ENCODE assay signal across 8 mouse cellular contexts in genomic region chr13:34650953-34651352, GRCm38 (mm10). TPM values are rescaled to one million over a fixed set of nuclear protein-coding genes. Genes with fewer than 3 reads are reported as not detected.
DNase-seq lines count a peak whose midpoint lies in the region; ATAC-seq and TF ChIP-seq lines count a peak whose summit lies in the region.

No protein-coding gene starts in this region.

- H3K9ac ChIP-seq in ES-Bruce4 (ENCODE audit: low read depth, poor library complexity, severe bottlenecking) = no peak overlapping the region
- H3K9ac ChIP-seq in intestine, postnatal 0 days (ENCODE audit: low read depth, low read length) = peak overlapping the region; percentile 82
- no peak overlapping the region for H3K9ac ChIP-seq in liver, embryonic 14.5 days (replicated peaks)
- peak overlapping the region; percentile 52 for H3K9ac ChIP-seq in neural tube, embryonic 15.5 days (replicated peaks)

- H3K4me2 ChIP-seq in intestine, postnatal 0 days (replicated peaks; ENCODE audit: low read depth) = peak overlapping the region; percentile 89
- peak overlapping the region; percentile 58 for H3K4me2 ChIP-seq in liver, embryonic 14.5 days (ENCODE audit: low read depth)
- peak overlapping the region; percentile 98 for H3K4me2 ChIP-seq in neural tube, embryonic 15.5 days

- peak overlapping the region; percentile 66; the same call in 1 of the 2 replicates for H3K4me3 ChIP-seq in ES-Bruce4 (ENCODE audit: low read depth, low read length)
- peak overlapping the region; percentile 8 for H3K4me3 ChIP-seq in bone marrow, adult 2 months (replicated peaks; ENCODE audit: control insufficient read depth, low read depth, low read length)
- peak overlapping the region; percentile 75 for H3K4me3 ChIP-seq in intestine, postnatal 0 days (ENCODE audit: low read depth, low read length)
- peak overlapping the region; percentile 58 to 62 for H3K4me3 ChIP-seq in liver, embryonic 14.5 days (ENCODE audit: insufficient read depth in 1 of 2, low read depth in 2 of 2, low read length in 2 of 2)
- H3K4me3 ChIP-seq in neural tube, embryonic 15.5 days (replicated peaks) = peak overlapping the region; percentile 57

- TF ChIP-seq CTCF in ES-Bruce4 (IDR thresholded peaks at IDR 0.05; ENCODE audit: low read depth, low read length) = no peak
- TF ChIP-seq CTCF in bone marrow, adult 2 months (IDR thresholded peaks at IDR 0.05; ENCODE audit: control insufficient read depth, insufficient read depth, low read length) = no peak
- TF ChIP-seq CTCF in intestine, postnatal 0 days (IDR thresholded peaks at IDR 0.05; ENCODE audit: low read depth) = no peak
- TF ChIP-seq CTCF in liver, embryonic 14.5 days (IDR thresholded peaks at IDR 0.05; ENCODE audit: low read depth) = no peak

- peaks cover 9% of the 10 kb centered on the region; the same call in 1 of the 2 replicates for H3K27me3 ChIP-seq in ES-Bruce4 (ENCODE audit: control insufficient read depth, insufficient read depth, low read length, poor library complexity, severe bottlenecking)
- H3K27me3 ChIP-seq in intestine, postnatal 0 days (replicated peaks; ENCODE audit: control insufficient read depth, insufficient read depth, low read length) = no peaks in the 10 kb centered on the region
- peaks cover 42% of the 10 kb centered on the region for H3K27me3 ChIP-seq in liver, embryonic 14.5 days (ENCODE audit: control insufficient read depth, insufficient read depth, low read length)
- H3K27me3 ChIP-seq in neural tube, embryonic 15.5 days (replicated peaks) = peaks cover 40% of the 10 kb centered on the region

- no peaks in the 10 kb centered on the region for H3K4me1 ChIP-seq in ES-Bruce4 (ENCODE audit: control insufficient read depth, insufficient read depth, low read length)
- H3K4me1 ChIP-seq in bone marrow, adult 2 months (ENCODE audit: control insufficient read depth, insufficient read depth, low read length) = no peaks in the 10 kb centered on the region; the same call in 1 of the 2 replicates
- peaks cover 7% of the 10 kb centered on the region; the same call in 1 of the 2 replicates for H3K4me1 ChIP-seq in intestine, postnatal 0 days (replicated peaks; ENCODE audit: control insufficient read depth, insufficient read depth, low read length)
- H3K4me1 ChIP-seq in liver, embryonic 14.5 days (replicated peaks; ENCODE audit: control insufficient read depth in 2 of 2, insufficient read depth in 2 of 2, low read length in 1 of 2) = peaks cover 0 to 3% of the 10 kb centered on the region in 2 experiments; a peak in 2 of 4 replicates
- peaks cover 34% of the 10 kb centered on the region for H3K4me1 ChIP-seq in neural tube, embryonic 15.5 days

- DNase-seq in heart, adult 18-20 months = peak; percentile 82 to 85
- no peak for DNase-seq in liver, embryonic 14.5 days (ENCODE audit: low read depth in 3 of 3, low spot score in 3 of 3)
- DNase-seq in embryo, embryonic 10 days (ENCODE audit: low spot score) = no peak

- WGBS in bone marrow, adult 2 months = 68% methylated on average over 10 of the region's 10 CpGs
- 21% methylated on average over 10 of the region's 10 CpGs for WGBS in intestine, postnatal 0 days
- WGBS in liver, embryonic 14.5 days (ENCODE audit: insufficient replicate concordance) = 31% methylated on average over 10 of the region's 10 CpGs
- WGBS in neural tube, embryonic 15.5 days = 29% methylated on average over 10 of the region's 10 CpGs

- no peak overlapping the region for H3K27ac ChIP-seq in ES-Bruce4 (ENCODE audit: insufficient read depth, low read length)
- no peak overlapping the region for H3K27ac ChIP-seq in bone marrow, adult 2 months (ENCODE audit: control insufficient read depth, insufficient read depth, low read depth, low read length, poor library complexity)
- peak overlapping the region; percentile 97 for H3K27ac ChIP-seq in intestine, postnatal 0 days (ENCODE audit: low read depth, low read length)
- H3K27ac ChIP-seq in liver, embryonic 14.5 days = no peak overlapping the region
- H3K27ac ChIP-seq in neural tube, embryonic 15.5 days (replicated peaks) = no peak overlapping the region

- no peak for TF ChIP-seq POLR2A in ES-Bruce4 (IDR thresholded peaks at IDR 0.05; ENCODE audit: insufficient read depth, low read length)
- no peak for TF ChIP-seq POLR2A in bone marrow, adult 2 months (IDR thresholded peaks at IDR 0.05; ENCODE audit: borderline replicate concordance, control insufficient read depth, low read depth, low read length)

- H3K36me3 ChIP-seq in ES-Bruce4 (ENCODE audit: control insufficient read depth, insufficient read depth, low read length, poor library complexity, severe bottlenecking) = no peaks in the 10 kb centered on the region
- no peaks in the 10 kb centered on the region; the same call in 1 of the 2 replicates for H3K36me3 ChIP-seq in intestine, postnatal 0 days (ENCODE audit: control insufficient read depth, insufficient read depth)
- H3K36me3 ChIP-seq in liver, embryonic 14.5 days (replicated peaks; ENCODE audit: control insufficient read depth, insufficient read depth, low read depth) = no peaks in the 10 kb centered on the region
- H3K36me3 ChIP-seq in neural tube, embryonic 15.5 days = no peaks in the 10 kb centered on the region

- peak; percentile 31 for ATAC-seq in intestine, postnatal 0 days
- no peak for ATAC-seq in liver, embryonic 14.5 days (ENCODE audit: insufficient read depth)
- ATAC-seq in neural tube, embryonic 15.5 days (ENCODE audit: low FRiP score) = no peak
- no peak for ATAC-seq in frontal cortex, adult (ENCODE audit: low TSS enrichment)

- TF ChIP-seq EP300 in ES-Bruce4 (IDR thresholded peaks at IDR 0.05; ENCODE audit: insufficient read depth, low read depth, low read length) = no peak
- no peak for TF ChIP-seq EP300 in liver, embryonic 14.5 days (IDR thresholded peaks at IDR 0.05; ENCODE audit: low read depth)

- no peaks in the 10 kb centered on the region for H3K9me3 ChIP-seq in ES-Bruce4 (replicated peaks; ENCODE audit: control insufficient read depth, insufficient read depth, low read length, poor library complexity, severe bottlenecking)
- H3K9me3 ChIP-seq in intestine, postnatal 0 days (ENCODE audit: control insufficient read depth) = no peaks in the 10 kb centered on the region
- no peaks in the 10 kb centered on the region for H3K9me3 ChIP-seq in liver, embryonic 14.5 days (ENCODE audit: control insufficient read depth, low read length)
- H3K9me3 ChIP-seq in neural tube, embryonic 15.5 days (replicated peaks) = no peaks in the 10 kb centered on the region

RNA-seq across cellular contexts. Expression of gene Pxdc1, which starts 2.3 kb away (rescaled TPM):
- 10.6 and 11.0 TPM in 2 replicates for polyA plus RNA-seq in ES-Bruce4 (2011; ENCODE audit: insufficient read depth, insufficient read length, low read depth, missing spikeins)
- polyA plus RNA-seq in bone marrow, adult 2 months (2011; ENCODE audit: insufficient read depth, insufficient read length, low replicate concordance, missing spikeins) = 0.86 and 5.0 TPM in 2 replicates
- 10 to 100 TPM; 13.1 to 16.4 TPM for total RNA-seq in heart, adult 18-20 months (2021)
- 71.3 and 80.4 TPM in 2 replicates for polyA plus RNA-seq in intestine, postnatal 0 days (2015; fragmentation: Nextera tagmentation; extraction: Ambion mirVana)
- 7.9 and 9.3 TPM in 2 replicates for polyA plus RNA-seq in liver, embryonic 14.5 days (2012; rRNA removed)
- 8.1 and 10.4 TPM in 2 replicates for polyA plus RNA-seq in liver, embryonic 14.5 days (2014; fragmentation: Nextera tagmentation; extraction: Ambion mirVana)
- polyA plus RNA-seq in neural tube, embryonic 15.5 days (2015; fragmentation: Nextera tagmentation; extraction: Ambion mirVana) = 8.9 and 9.8 TPM in 2 replicates

Comparison
In these comparisons a context has a peak if more than half of its experiments do, and no peak if none do; other contexts are left out.
1. H3K4me3 ChIP-seq: peak in every context shown above with its lines; median percentile 75 in intestine, postnatal 0 days; 66 in ES-Bruce4; 60 in liver, embryonic 14.5 days; 57 in neural tube, embryonic 15.5 days; 8 in bone marrow, adult 2 months.
2. H3K9ac ChIP-seq: peak in intestine, postnatal 0 days (single experiment) and neural tube, embryonic 15.5 days (single experiment); none in ES-Bruce4 (single experiment) and liver, embryonic 14.5 days (single experiment).
3. DNase-seq: peak in heart, adult 18-20 months (2 of 2); none in liver, embryonic 14.5 days (0 of 3) and embryo, embryonic 10 days (single experiment).
4. Peak in every context shown above with its lines, with median percentiles within 50 percentile points of each other: H3K4me2 ChIP-seq.